Mouse (Mus musculus): ENCODE measurements at regions not wholly inside any gene's neighbourhood (a gene's known extent, or its start where the extent isn't known, plus 50 kb on each side); places are given as distances from the start of the nearest gene placed in this dataset.
A peak's percentile ranks its signal among the peaks of the same experiment; 100 is the strongest.

- H3K9me3 ChIP-seq (ENCODE audit: control insufficient read depth, low read length), result no peaks in the 10 kb centered on the region
- no peak overlapping the region for H3K4me2 ChIP-seq
- no peak overlapping the region for H3K27ac ChIP-seq (ENCODE audit: low read depth, low read length)
- DNase-seq (ENCODE audit: low spot score, missing footprints) (peak; percentile 44), ATAC-seq (ENCODE audit: low FRiP score) (no peak)
- no peaks in the 10 kb centered on the region for H3K27me3 ChIP-seq (ENCODE audit: control insufficient read depth, insufficient read depth, low read length)
- no peak overlapping the region for H3K9ac ChIP-seq (ENCODE audit: low read length)
- no peaks in the 10 kb centered on the region for H3K4me1 ChIP-seq (ENCODE audit: control insufficient read depth, insufficient read depth, low read length)
- 83% methylated on average over 4 of the region's 4 CpGs for WGBS
- H3K36me3 ChIP-seq (ENCODE audit: control insufficient read depth, insufficient read depth, low read length), result no peaks in the 10 kb centered on the region
- H3K4me3 ChIP-seq (ENCODE audit: low read depth, low read length), result no peak overlapping the region
Measured at GRCm38 (mm10) chr10:9438366-9438765, 236.6 kb downstream of the Samd5 start.

GRCm38 (mm10) chr10:9429085-9429484, 245.9 kb downstream of the Samd5 start:
- no peak overlapping the region for H3K4me3 ChIP-seq (ENCODE audit: low read depth, low read length)
- H3K9ac ChIP-seq (ENCODE audit: low read length), result no peak overlapping the region
- 90% methylated on average over 2 of the region's 2 CpGs for WGBS
- no peaks in the 10 kb centered on the region for H3K27me3 ChIP-seq (ENCODE audit: control insufficient read depth, insufficient read depth, low read length)
- no peaks in the 10 kb centered on the region for H3K4me1 ChIP-seq (ENCODE audit: control insufficient read depth, insufficient read depth, low read length)
- no peak overlapping the region for H3K27ac ChIP-seq (ENCODE audit: low read depth, low read length)
- no peak overlapping the region for H3K4me2 ChIP-seq
- DNase-seq (ENCODE audit: low spot score, missing footprints), result no peak
- H3K9me3 ChIP-seq (ENCODE audit: control insufficient read depth, low read length), result no peaks in the 10 kb centered on the region
- no peak for ATAC-seq (ENCODE audit: low FRiP score)
- no peaks in the 10 kb centered on the region for H3K36me3 ChIP-seq (ENCODE audit: control insufficient read depth, insufficient read depth, low read length)

GRCm38 (mm10) chr10:9420741-9421140, 254.3 kb downstream of the Samd5 start:
- DNase-seq (ENCODE audit: low spot score, missing footprints) (peak; percentile 56), ATAC-seq (ENCODE audit: low FRiP score) (no peak)
- no peak overlapping the region for H3K27ac ChIP-seq (ENCODE audit: low read depth, low read length)
- H3K27me3 ChIP-seq (ENCODE audit: control insufficient read depth, insufficient read depth, low read length), result no peaks in the 10 kb centered on the region
- H3K9me3 ChIP-seq (ENCODE audit: control insufficient read depth, low read length), result no peaks in the 10 kb centered on the region
- H3K9ac ChIP-seq (ENCODE audit: low read length), result no peak overlapping the region
- WGBS, result 58% methylated on average over 4 of the region's 4 CpGs
- no peaks in the 10 kb centered on the region for H3K4me1 ChIP-seq (ENCODE audit: control insufficient read depth, insufficient read depth, low read length)
- H3K36me3 ChIP-seq (ENCODE audit: control insufficient read depth, insufficient read depth, low read length), result no peaks in the 10 kb centered on the region
- no peak overlapping the region for H3K4me3 ChIP-seq (ENCODE audit: low read depth, low read length)
- H3K4me2 ChIP-seq, result no peak overlapping the region

GRCm38 (mm10) chr10:9416685-9417084, 258.3 kb downstream of the Samd5 start:
- no peak overlapping the region for H3K27ac ChIP-seq (ENCODE audit: low read depth, low read length)
- H3K9ac ChIP-seq (ENCODE audit: low read length), result no peak overlapping the region
- 93% methylated on average over 5 of the region's 5 CpGs for WGBS
- no peak overlapping the region for H3K4me3 ChIP-seq (ENCODE audit: low read depth, low read length)
- DNase-seq (ENCODE audit: low spot score, missing footprints) (peak; percentile 12), ATAC-seq (ENCODE audit: low FRiP score) (no peak)
- no peaks in the 10 kb centered on the region for H3K36me3 ChIP-seq (ENCODE audit: control insufficient read depth, insufficient read depth, low read length)
- no peaks in the 10 kb centered on the region for H3K4me1 ChIP-seq (ENCODE audit: control insufficient read depth, insufficient read depth, low read length)
- no peak overlapping the region for H3K4me2 ChIP-seq
- no peaks in the 10 kb centered on the region for H3K9me3 ChIP-seq (ENCODE audit: control insufficient read depth, low read length)
- no peaks in the 10 kb centered on the region for H3K27me3 ChIP-seq (ENCODE audit: control insufficient read depth, insufficient read depth, low read length)

GRCm38 (mm10) chr10:9406101-9406500, 268.9 kb downstream of the Samd5 start:
- no peaks in the 10 kb centered on the region; the same call in 1 of the 2 replicates for H3K4me1 ChIP-seq (ENCODE audit: control insufficient read depth, insufficient read depth, low read length)
- no peaks in the 10 kb centered on the region for H3K27me3 ChIP-seq (ENCODE audit: control insufficient read depth, insufficient read depth, low read length)
- H3K9ac ChIP-seq (ENCODE audit: low read length), result no peak overlapping the region
- ATAC-seq (ENCODE audit: low FRiP score) (no peak), DNase-seq (ENCODE audit: low spot score, missing footprints) (peak; percentile 62)
- H3K36me3 ChIP-seq (ENCODE audit: control insufficient read depth, insufficient read depth, low read length), result no peaks in the 10 kb centered on the region
- H3K4me3 ChIP-seq (ENCODE audit: low read depth, low read length), result no peak overlapping the region
- H3K9me3 ChIP-seq (ENCODE audit: control insufficient read depth, low read length), result no peaks in the 10 kb centered on the region
- no peak overlapping the region for H3K27ac ChIP-seq (ENCODE audit: low read depth, low read length)
- WGBS, result 77% methylated on average over 4 of the region's 4 CpGs
- no peak overlapping the region for H3K4me2 ChIP-seq

- Histone ChIP-seq H3K9ac (ENCODE audit: low read length) (no peak overlapping the region), H3K4me2 (no peak overlapping the region), H3K27me3 (ENCODE audit: control insufficient read depth, insufficient read depth, low read length) (no peaks in the 10 kb centered on the region), H3K27ac (ENCODE audit: low read depth, low read length) (no peak overlapping the region), H3K4me1 (ENCODE audit: control insufficient read depth, insufficient read depth, low read length) (no peaks in the 10 kb centered on the region; the same call in 1 of the 2 replicates), H3K4me3 (ENCODE audit: low read depth, low read length) (no peak overlapping the region), H3K9me3 (ENCODE audit: control insufficient read depth, low read length) (no peaks in the 10 kb centered on the region), H3K36me3 (ENCODE audit: control insufficient read depth, insufficient read depth, low read length) (no peaks in the 10 kb centered on the region)
- peak; percentile 10 for DNase-seq (ENCODE audit: low spot score, missing footprints)
- 85% methylated on average over 2 of the region's 2 CpGs for WGBS
- no peak for ATAC-seq (ENCODE audit: low FRiP score)
Measured at GRCm38 (mm10) chr10:9405417-9405816, 269.6 kb downstream of the Samd5 start.

GRCm38 (mm10) chr10:9404963-9405362, 270.0 kb downstream of the Samd5 start:
- DNase-seq (ENCODE audit: low spot score, missing footprints), result peak; percentile 33
- Histone ChIP-seq H3K27ac (ENCODE audit: low read depth, low read length) (no peak overlapping the region), H3K4me1 (ENCODE audit: control insufficient read depth, insufficient read depth, low read length) (no peaks in the 10 kb centered on the region; the same call in 1 of the 2 replicates), H3K36me3 (ENCODE audit: control insufficient read depth, insufficient read depth, low read length) (no peaks in the 10 kb centered on the region), H3K9ac (ENCODE audit: low read length) (no peak overlapping the region), H3K4me3 (ENCODE audit: low read depth, low read length) (no peak overlapping the region), H3K9me3 (ENCODE audit: control insufficient read depth, low read length) (no peaks in the 10 kb centered on the region), H3K4me2 (no peak overlapping the region), H3K27me3 (ENCODE audit: control insufficient read depth, insufficient read depth, low read length) (no peaks in the 10 kb centered on the region)
- no peak for ATAC-seq (ENCODE audit: low FRiP score)
- WGBS, result 88% methylated on average over 6 of the region's 6 CpGs

GRCm38 (mm10) chr10:9400911-9401617, 273.9 kb downstream of the Samd5 start:
- H3K27me3 ChIP-seq (ENCODE audit: control insufficient read depth, insufficient read depth, low read length), result no peaks in the 10 kb centered on the region
- H3K9ac ChIP-seq (ENCODE audit: low read length), result no peak overlapping the region
- no peaks in the 10 kb centered on the region for H3K36me3 ChIP-seq (ENCODE audit: control insufficient read depth, insufficient read depth, low read length)
- H3K9me3 ChIP-seq (ENCODE audit: control insufficient read depth, low read length), result no peaks in the 10 kb centered on the region
- no peak overlapping the region for H3K4me2 ChIP-seq
- H3K4me3 ChIP-seq (ENCODE audit: low read depth, low read length), result no peak overlapping the region
- ATAC-seq (ENCODE audit: low FRiP score) (no peak), DNase-seq (ENCODE audit: low spot score, missing footprints) (peak; percentile 56)
- 81% methylated on average over 15 of the region's 15 CpGs for WGBS
- H3K4me1 ChIP-seq (ENCODE audit: control insufficient read depth, insufficient read depth, low read length), result no peaks in the 10 kb centered on the region; the same call in 1 of the 2 replicates
- no peak overlapping the region for H3K27ac ChIP-seq (ENCODE audit: low read depth, low read length)

- H3K4me3 ChIP-seq (ENCODE audit: low read depth, low read length), result no peak overlapping the region
- no peaks in the 10 kb centered on the region for H3K36me3 ChIP-seq (ENCODE audit: control insufficient read depth, insufficient read depth, low read length)
- DNase-seq (ENCODE audit: low spot score, missing footprints) (peak; percentile 64), ATAC-seq (ENCODE audit: low FRiP score) (no peak)
- WGBS, result 69% methylated on average over 7 of the region's 7 CpGs
- no peak overlapping the region for H3K4me2 ChIP-seq
- no peaks in the 10 kb centered on the region for H3K9me3 ChIP-seq (ENCODE audit: control insufficient read depth, low read length)
- no peaks in the 10 kb centered on the region for H3K27me3 ChIP-seq (ENCODE audit: control insufficient read depth, insufficient read depth, low read length)
- H3K27ac ChIP-seq (ENCODE audit: low read depth, low read length), result no peak overlapping the region
- H3K9ac ChIP-seq (ENCODE audit: low read length), result no peak overlapping the region
- H3K4me1 ChIP-seq (ENCODE audit: control insufficient read depth, insufficient read depth, low read length), result peaks cover 3% of the 10 kb centered on the region; the same call in 1 of the 2 replicates
Measured at GRCm38 (mm10) chr10:9377440-9378101, 297.4 kb downstream of the Samd5 start.
